Mouse (Mus musculus) neural tube, embryonic 11.5 days (tissue): ENCODE measurements around the gene Lap3. TPM values are rescaled to one million over a fixed set of nuclear protein-coding genes. Genes with fewer than 3 reads are reported as not detected.

ENCODE experiments used
- ATAC-seq: fragments of 200-750 bp; cut with Nextera tagmentation; 2 replicates; pipeline ENCODE4 v1.8.0; 2017; ENCODE audit warnings: moderate number of reproducible peaks, mild to moderate bottlenecking, moderate TSS enrichment, moderate library complexity; ENCODE audit not compliant: insufficient read depth, low FRiP score, low TSS enrichment
- DNase-seq: peaks from one replicate; pipeline ENCODE4 v3.0.0-alpha.2; 2015; ENCODE audit warnings: low spot score
- H3K27ac ChIP-seq: fragments of 300-500 bp; sonication (generic); 2 replicates; pipeline ENCODE4 v1.5.1; 2014; ENCODE audit warnings: low read depth, mild to moderate bottlenecking, low read length
- H3K27me3 ChIP-seq: fragments of 300-500 bp; sonication (generic); 2 replicates; pipeline ENCODE4 v1.6.1; 2014; ENCODE audit warnings: mild to moderate bottlenecking, low read length, mixed read lengths; ENCODE audit not compliant: control insufficient read depth, insufficient read depth
- H3K36me3 ChIP-seq: fragments of 300-500 bp; sonication (generic); 2 replicates; pipeline ENCODE4 v1.6.1; 2014; ENCODE audit warnings: mild to moderate bottlenecking, low read length, moderate library complexity, mixed read lengths; ENCODE audit not compliant: control insufficient read depth, insufficient read depth
- H3K4me1 ChIP-seq: fragments of 300-500 bp; sonication (generic); 2 replicates; pipeline ENCODE4 v1.6.1; 2014; ENCODE audit warnings: low read length, mixed read lengths; ENCODE audit not compliant: control insufficient read depth, insufficient read depth
- H3K4me2 ChIP-seq: fragments of 300-500 bp; sonication (generic); 2 replicates; pipeline ENCODE4 v1.6.1; 2014; ENCODE audit warnings: low read depth, mild to moderate bottlenecking, moderate library complexity
- H3K4me3 ChIP-seq: fragments of 300-500 bp; sonication (generic); 2 replicates; pipeline ENCODE4 v1.5.1; 2014; ENCODE audit warnings: low read depth, low read length
- H3K9ac ChIP-seq: fragments of 300-500 bp; sonication (generic); 2 replicates; pipeline ENCODE4 v1.6.1; 2014; ENCODE audit warnings: mild to moderate bottlenecking, low read length
- H3K9me3 ChIP-seq: fragments of 300-500 bp; sonication (generic); 2 replicates; pipeline ENCODE4 v1.6.1; 2016; ENCODE audit warnings: low read length; ENCODE audit not compliant: control insufficient read depth
- WGBS: fragments of 180-500 bp; shearing (Covaris S2); extraction: QIAGEN DNeasy Blood & Tissue Kit; methylation state at CpG from one replicate; pipeline ENCODE4 v1.1.7; 2014; 5-methylcytosine and 5-hydroxymethylcytosine counted together
- polyA plus RNA-seq: library from polyadenylated mRNA; unstranded; fragments of >200 nt; fragmentation: Nextera tagmentation; extraction: Ambion mirVana; gene quantifications from 2 replicates; pipeline ENCODE4 v1.2.1, GENCODE M21; 2014

The Lap3 gene
- polyA plus RNA-seq, 1 experiment from 2014 or later: 76.3 TPM

DNA sequence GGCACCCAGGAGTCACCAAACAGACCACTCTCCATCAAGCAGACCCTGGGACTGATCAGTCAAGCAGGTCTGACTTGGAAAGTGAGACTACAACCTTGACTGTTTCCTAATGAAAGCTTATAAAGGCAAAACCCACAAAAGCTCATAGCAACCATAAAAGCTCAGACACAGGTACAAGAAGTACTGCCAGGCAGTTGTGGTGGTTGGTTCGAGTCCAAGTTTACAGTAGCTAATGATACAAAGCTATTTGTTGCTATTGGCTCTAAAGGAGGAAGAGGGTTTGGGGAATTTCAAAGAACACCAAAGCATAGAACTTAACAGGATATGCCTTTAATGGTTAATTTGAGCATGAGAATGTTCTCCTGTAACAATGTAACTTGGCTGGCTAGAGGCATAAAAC lies 9.5 kb upstream of the Lap3 start:
- H3K27me3 ChIP-seq: no peaks in the 10 kb centered on the region
- no peak for ATAC-seq
- H3K4me3 ChIP-seq: no peak overlapping the region
- no peak overlapping the region for H3K9ac ChIP-seq
- H3K36me3 ChIP-seq: no peaks in the 10 kb centered on the region
- H3K9me3 ChIP-seq: no peaks in the 10 kb centered on the region
- H3K4me2 ChIP-seq: no peak overlapping the region
- 90% methylated on average over 1 of the region's 1 CpGs for WGBS
- DNase-seq: no peak
- H3K4me1 ChIP-seq: no peaks in the 10 kb centered on the region
- no peak overlapping the region for H3K27ac ChIP-seq

DNA sequence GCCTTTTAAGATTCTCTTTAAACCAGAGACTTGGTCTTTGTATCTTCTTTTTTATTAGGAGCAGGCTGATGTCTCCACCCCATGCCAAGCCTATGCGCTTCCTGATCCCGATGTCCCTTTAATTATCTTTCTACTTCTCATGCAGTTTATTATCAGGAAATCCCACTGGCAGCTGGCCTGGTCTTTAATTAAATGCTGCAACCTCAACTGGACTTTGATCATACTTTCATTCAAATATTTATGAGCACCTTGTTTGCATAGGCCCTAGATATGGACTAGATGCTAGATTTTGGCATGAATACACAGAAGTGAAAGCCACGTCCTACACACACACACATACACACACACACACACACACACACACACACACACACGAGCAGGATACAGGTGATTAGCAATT lies 1.4 kb upstream of the Lap3 start:
- no peak overlapping the region for H3K4me3 ChIP-seq
- H3K4me1 ChIP-seq: no peaks in the 10 kb centered on the region
- no peak overlapping the region for H3K9ac ChIP-seq
- no peaks in the 10 kb centered on the region; the same call in 1 of the 2 replicates for H3K36me3 ChIP-seq
- no peaks in the 10 kb centered on the region for H3K9me3 ChIP-seq
- WGBS: 79% methylated on average over 4 of the region's 4 CpGs
- no peak for DNase-seq
- ATAC-seq: no peak
- no peak overlapping the region for H3K27ac ChIP-seq
- no peaks in the 10 kb centered on the region for H3K27me3 ChIP-seq
- H3K4me2 ChIP-seq: no peak overlapping the region

DNA sequence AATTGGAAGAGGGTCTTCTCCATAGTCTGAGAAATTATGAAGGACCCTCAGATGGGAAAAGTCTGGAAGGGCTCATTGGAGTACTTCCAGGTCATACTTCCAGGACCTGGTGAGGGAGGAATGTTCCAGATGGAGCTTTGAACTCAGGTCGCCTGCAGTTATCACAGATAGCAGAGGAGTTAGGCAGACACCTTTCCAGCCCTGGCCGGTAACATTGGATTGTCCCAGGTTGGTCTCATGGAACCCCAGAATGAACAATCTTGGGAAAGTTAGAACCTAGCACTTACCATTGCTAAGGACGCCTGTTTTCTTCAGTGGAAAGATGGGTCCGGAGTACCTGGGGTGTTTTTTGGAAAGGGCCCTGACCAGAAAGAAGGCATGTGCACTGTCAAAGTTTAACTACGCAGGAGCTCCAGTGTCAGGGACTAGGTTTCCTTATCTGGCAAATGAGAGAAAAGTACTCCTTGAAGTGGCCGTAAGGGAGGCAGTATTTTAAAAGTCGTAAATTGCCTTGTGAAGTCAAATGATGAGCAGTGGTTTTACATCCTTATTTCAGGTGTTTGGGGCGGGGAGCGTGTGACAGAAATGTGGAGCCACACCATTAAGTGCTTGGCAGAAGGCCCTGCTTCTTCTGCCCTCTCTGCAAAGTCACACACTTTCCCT lies 1.1 kb downstream of the Lap3 start:
- WGBS: 59% methylated on average over 9 of the region's 9 CpGs

DNA sequence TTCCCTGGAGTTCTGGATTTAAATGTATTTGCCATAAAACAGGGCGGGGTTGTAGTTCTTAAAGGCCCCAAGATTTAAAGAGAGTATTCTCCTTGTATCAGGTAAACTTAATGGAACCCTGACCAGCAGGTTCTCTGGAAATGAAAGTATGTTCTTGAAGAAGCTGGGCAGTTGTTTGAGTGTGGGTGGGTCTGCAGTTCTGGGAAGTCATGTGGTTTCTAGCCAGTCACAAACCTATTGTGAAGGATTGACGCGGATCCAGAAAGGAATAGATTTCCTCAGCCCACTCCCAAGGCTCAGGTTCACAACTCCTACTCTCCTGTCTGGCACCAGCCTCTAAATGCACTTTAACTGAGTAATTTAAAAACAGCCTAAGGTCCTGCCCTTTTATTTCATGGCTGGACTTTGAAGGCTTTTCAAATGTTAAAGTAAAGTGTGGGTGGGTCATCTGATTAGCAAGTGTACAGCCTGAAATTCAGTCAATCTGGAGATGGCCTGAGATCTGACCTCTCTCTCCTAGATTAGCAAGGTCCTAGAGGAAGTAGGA lies 2.3 kb downstream of the Lap3 start:
- WGBS: 89% methylated on average over 3 of the region's 3 CpGs
- peaks cover 4% of the 10 kb centered on the region for H3K36me3 ChIP-seq
- H3K9me3 ChIP-seq: no peaks in the 10 kb centered on the region
- no peaks in the 10 kb centered on the region for H3K27me3 ChIP-seq
- DNase-seq (no peak), ATAC-seq (no peak)
- no peaks in the 10 kb centered on the region for H3K4me1 ChIP-seq
- no peak overlapping the region for H3K4me2 ChIP-seq
- H3K27ac ChIP-seq: no peak overlapping the region
- no peak overlapping the region for H3K9ac ChIP-seq
- H3K4me3 ChIP-seq: no peak overlapping the region

More for the DNA sequence above, 1.1 kb downstream of the Lap3 start:
- peak overlapping the region; percentile 61 for H3K4me2 ChIP-seq
- no peaks in the 10 kb centered on the region for H3K27me3 ChIP-seq
- H3K9me3 ChIP-seq: no peaks in the 10 kb centered on the region
- peak overlapping the region; percentile 58 for H3K4me3 ChIP-seq
- H3K4me1 ChIP-seq: no peaks in the 10 kb centered on the region
- DNase-seq (no peak), ATAC-seq (no peak)
- no peak overlapping the region for H3K27ac ChIP-seq
- peak overlapping the region; percentile 77 for H3K9ac ChIP-seq
- peaks cover 3% of the 10 kb centered on the region for H3K36me3 ChIP-seq

DNA sequence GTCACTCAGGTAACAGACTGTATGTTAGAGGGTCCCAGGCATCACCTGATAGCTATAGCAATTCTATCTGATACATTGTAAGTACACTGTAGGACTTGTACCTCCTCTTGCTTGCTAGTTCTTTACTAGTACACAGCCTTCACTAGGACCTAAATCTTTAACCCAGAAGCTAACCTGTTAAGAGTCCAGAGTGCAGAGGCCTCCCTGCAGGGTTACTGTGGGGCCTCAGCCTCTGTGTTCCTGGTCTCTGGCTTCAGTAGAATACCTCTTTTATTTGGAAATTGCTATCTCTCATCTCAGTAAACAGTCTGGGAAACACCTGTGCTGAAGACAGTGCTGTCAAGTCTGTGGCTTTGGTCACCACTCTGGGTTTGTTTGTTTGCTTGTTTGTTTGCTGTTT lies 2.9 kb downstream of the Lap3 start:
- H3K9me3 ChIP-seq: no peaks in the 10 kb centered on the region
- no peak overlapping the region for H3K4me3 ChIP-seq
- peaks cover 6% of the 10 kb centered on the region for H3K36me3 ChIP-seq
- H3K27me3 ChIP-seq: no peaks in the 10 kb centered on the region
- ATAC-seq (no peak), DNase-seq (no peak)
- no peak overlapping the region for H3K4me2 ChIP-seq
- H3K9ac ChIP-seq: no peak overlapping the region
- H3K4me1 ChIP-seq: no peaks in the 10 kb centered on the region
- no peak overlapping the region for H3K27ac ChIP-seq

DNA sequence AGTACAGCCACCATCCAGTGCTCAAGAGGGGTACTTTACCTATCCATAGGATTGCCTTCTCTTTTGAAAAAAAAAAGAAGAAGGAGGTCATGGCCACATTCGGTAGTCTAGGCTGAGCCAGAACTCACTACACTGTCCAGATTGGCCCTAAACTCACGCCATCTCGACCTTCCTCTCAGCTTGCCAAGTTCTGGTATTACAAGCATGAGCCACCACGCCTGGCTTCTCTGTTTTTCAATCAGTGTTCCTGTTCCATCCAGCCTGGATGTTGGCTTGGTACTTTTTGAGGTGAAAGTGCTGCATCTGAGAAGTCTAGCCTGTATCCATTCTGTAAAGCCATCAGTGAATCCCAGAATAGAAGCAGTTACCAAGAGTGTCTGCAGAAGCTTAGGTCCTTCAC lies 3.3 kb downstream of the Lap3 start:
- Histone ChIP-seq H3K4me2 (no peak overlapping the region), H3K9me3 (no peaks in the 10 kb centered on the region), H3K4me1 (no peaks in the 10 kb centered on the region), H3K4me3 (no peak overlapping the region), H3K36me3 (peaks cover 9% of the 10 kb centered on the region), H3K9ac (no peak overlapping the region), H3K27ac (no peak overlapping the region), H3K27me3 (no peaks in the 10 kb centered on the region)
- 94% methylated on average over 4 of the region's 4 CpGs for WGBS
- ATAC-seq (no peak), DNase-seq (no peak)

DNA sequence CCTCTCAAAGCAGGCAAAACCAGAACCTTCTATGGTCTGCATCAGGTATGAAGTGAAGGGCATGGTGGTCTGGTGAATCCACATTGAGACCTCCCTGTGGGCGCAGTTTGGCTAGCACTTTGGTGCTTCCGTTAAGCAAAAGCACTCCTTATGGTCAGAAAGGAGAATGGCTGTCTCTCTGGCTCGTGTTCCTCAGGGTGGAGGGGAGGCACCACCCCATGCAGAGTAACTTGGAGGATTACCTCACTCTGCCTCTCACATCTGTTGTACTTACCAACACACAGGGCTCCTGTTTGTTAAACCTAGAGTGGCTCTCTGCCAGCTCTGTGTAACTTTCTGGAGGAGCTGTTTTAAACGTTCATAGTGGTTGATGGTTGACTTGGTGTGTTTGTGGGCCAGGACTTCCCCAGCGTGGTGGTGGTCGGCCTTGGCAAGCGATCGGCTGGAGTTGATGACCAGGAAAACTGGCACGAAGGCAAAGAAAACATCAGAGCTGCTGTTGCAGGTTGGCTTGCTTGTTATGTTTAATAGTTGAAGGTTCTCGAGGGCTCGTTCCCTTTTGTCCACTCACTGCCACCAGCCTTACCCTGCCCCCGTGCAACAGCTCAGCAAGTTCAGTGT lies 3.9 kb downstream of the Lap3 start:
- no peak overlapping the region for H3K27ac ChIP-seq
- DNase-seq (no peak), ATAC-seq (no peak)
- no peaks in the 10 kb centered on the region for H3K9me3 ChIP-seq
- H3K4me1 ChIP-seq: no peaks in the 10 kb centered on the region
- 92% methylated on average over 12 of the region's 12 CpGs for WGBS
- no peak overlapping the region for H3K4me2 ChIP-seq
- H3K4me3 ChIP-seq: no peak overlapping the region
- no peaks in the 10 kb centered on the region for H3K27me3 ChIP-seq
- H3K36me3 ChIP-seq: peaks cover 10% of the 10 kb centered on the region
- no peak overlapping the region for H3K9ac ChIP-seq

DNA sequence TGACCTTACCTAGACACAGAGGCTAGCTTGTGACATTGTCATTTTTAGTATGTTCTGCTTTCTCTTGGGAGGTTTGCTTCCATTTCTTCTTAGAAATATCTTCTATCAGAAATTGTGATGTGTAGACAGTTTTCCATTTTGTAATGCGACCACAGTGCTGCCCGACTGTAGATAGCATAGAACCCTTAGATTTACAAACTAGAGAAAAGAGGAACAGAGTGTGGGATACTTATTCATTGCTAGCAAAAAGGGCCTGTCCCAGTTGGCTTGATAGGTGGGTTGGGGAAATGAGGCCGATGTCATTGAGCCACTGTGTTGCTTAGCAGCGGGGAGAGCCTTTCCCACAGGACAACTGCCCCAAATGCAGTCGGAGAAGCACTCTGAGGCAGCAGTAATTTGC lies 4.4 kb downstream of the Lap3 start:
- Histone ChIP-seq H3K9ac (no peak overlapping the region), H3K4me3 (no peak overlapping the region), H3K4me1 (no peaks in the 10 kb centered on the region), H3K9me3 (no peaks in the 10 kb centered on the region), H3K4me2 (no peak overlapping the region), H3K36me3 (peaks cover 10% of the 10 kb centered on the region), H3K27me3 (no peaks in the 10 kb centered on the region), H3K27ac (no peak overlapping the region)
- DNase-seq: no peak
- no peak for ATAC-seq
- WGBS: 92% methylated on average over 5 of the region's 5 CpGs

DNA sequence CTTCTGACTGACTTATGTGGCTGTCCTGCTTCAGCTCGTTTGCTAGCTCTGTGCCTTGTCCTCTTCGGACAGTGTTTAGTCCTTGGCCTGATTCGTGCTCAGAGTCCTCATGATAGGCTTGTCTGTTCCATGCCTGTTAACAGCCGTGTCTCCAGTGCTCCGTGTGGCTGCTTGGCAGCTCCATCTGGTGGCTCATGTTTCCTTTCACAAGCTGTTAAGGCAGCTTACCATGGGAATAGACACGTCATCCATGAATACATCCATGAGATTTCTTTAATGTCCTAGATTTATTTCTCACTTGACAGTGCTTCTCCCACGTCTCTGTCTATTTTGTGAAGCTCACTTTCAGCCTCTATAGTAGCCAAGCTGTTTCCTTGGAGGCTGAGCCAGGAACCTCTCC lies 16.9 kb downstream of the Lap3 start:
- Histone ChIP-seq H3K27ac (no peak overlapping the region), H3K4me3 (no peak overlapping the region), H3K9ac (no peak overlapping the region), H3K4me2 (no peak overlapping the region), H3K4me1 (no peaks in the 10 kb centered on the region), H3K36me3 (peaks cover 4% of the 10 kb centered on the region; the same call in 1 of the 2 replicates), H3K27me3 (no peaks in the 10 kb centered on the region), H3K9me3 (no peaks in the 10 kb centered on the region)
- ATAC-seq: no peak
- WGBS: 83% methylated on average over 7 of the region's 7 CpGs
- DNase-seq: no peak
